Mouse (Mus musculus) lung, postnatal 4 days (tissue): ENCODE results near the gene Emc6.
A peak's percentile ranks its signal among the peaks of the same experiment; 100 is the strongest.

Source experiments
- DNase-seq, 2 experiments: peaks; one replicate each; pipeline ENCODE4 v3.0.0; 2021

Emc6 gene

DNA sequence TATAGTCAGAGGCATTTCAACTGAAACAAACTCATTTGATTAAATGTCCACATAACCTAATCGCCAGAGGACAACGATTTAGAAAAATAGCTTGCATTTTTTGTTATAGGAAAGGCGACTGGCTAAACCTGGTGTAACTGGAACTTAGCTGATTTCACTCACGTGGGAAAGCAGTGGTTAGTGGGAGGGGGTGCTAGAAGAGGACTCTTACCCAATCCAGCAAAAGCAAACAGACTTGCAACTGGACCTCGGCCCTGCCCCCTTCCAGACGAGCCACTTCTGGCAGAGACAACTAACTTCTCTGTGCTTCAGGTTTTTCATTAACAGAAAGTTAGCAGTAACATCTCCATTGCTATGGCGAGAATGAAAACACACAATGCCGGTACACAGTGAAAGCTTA lies 1.2 kb downstream of the Emc6 start:
- peak; percentile 70 to 88 for DNase-seq

DNA sequence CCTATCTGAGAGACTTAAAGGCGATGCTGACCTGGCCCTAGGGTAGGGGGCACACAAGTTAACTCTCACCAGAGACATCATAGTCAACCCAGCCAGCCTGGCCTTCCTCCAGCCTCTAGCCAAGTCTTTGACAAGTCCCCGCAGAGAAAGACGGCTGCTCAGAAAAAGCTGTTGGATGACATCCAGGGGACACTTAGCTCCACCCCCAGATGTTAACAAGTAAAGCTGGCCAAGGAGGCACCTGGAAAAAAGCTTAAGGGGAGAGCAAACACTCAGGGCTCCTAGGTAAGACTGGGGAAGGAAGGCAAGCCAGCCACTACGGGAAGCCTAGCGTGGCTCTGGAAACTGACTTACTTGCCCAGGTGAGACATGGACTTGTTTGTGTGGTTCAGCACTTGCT lies 4.7 kb downstream of the Emc6 start:
- DNase-seq: peak; percentile 78 to 83

DNA sequence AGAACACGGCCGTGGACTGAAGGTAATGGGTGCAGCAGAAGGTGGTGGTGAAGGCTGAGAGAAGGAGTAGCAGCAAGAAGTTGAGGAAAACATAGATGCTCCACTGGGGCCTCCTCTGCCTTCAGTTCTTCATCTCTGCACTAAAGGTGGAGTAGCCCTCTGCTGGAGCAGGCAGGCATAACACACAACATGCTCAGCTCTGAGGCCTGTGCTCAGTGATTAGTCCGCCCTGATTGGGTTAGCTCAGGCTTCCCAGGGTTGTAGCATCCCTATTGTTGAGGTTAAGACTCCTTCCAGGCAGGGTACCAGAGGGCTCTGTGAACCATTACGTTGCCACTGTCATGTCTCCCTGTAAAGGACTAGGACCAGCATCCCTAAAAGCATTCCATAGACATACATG lies 7.6 kb downstream of the Emc6 start:
- DNase-seq: peak; percentile 57 to 73

DNA sequence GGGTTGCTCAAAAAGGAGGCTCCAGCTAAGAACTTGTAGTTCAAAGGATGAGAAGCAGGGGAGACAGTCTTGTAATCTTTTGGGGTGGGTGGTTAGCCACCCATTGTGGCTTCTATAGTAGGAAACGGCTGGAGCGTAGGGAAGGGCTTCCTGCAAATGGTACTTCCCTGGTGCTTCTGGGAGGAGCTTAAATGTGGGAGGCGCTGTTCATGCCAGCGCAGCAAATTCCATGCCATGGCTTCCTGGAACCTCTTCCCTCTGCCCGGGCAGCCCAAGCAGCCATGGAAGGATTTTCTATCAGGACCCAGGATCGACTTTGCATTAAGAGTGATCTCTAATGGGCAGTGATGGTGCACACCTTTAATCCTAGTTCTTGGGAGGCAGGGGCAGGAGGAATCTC lies 8.3 kb downstream of the Emc6 start:
- DNase-seq: no peak

DNA sequence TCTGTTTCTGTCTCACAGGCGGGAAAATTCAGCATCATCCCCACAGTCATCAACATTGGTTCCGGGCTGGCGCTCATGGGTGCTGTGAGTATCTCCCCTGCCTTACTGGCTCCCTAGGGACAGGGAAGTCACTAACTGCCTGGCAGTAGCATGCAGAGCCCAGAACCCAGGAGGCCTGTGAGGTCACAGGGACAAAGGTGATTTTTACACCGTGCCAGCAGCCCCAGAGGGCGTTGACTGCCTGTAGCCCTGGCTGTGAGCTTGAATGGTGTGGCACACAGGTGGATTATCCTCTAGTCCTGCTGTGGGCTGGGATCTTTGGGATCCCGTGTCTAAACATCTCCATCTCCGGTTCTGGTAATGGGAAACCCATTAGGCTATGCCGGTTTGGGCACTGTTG lies 8.8 kb downstream of the Emc6 start:
- no peak for DNase-seq

DNA sequence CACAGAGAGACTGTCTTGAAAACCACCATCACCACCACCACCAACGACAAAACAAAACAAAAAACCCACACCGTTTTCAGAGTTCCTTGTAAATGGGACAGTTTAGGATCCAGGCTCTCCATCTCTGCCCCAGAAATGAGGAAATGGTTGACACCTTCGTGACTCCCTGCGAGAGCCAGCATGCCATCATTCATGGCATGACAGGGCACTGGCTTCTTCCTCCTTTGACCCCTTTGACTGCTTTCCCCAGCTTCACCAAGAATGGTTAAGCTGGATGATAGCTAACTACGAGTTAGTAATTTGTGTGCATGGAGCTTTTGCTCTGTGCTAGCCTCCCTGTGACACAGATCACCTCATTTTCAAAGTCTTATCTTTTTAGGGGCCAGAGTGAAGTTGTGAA lies 14.6 kb downstream of the Emc6 start:
- DNase-seq: no peak

DNA sequence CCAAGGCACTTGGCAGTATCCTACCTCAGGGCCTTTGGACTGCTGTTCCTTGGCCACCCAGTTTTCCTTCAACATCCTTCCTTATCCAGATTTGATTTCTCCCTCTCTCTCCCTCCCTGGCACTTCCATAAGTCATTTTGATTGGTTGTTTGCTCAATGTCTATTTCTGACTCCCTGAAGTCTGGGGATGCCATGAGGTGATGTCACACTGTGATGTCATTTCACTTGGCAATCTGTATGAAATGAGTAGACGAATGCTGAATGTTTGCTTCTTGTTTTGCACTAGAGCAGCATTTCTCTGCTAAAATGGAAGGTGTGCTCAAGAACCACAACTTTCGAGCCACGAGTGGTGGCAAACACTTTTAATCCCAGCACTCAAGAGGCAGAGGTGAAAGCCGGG lies 15.2 kb downstream of the Emc6 start:
- no peak for DNase-seq

DNA sequence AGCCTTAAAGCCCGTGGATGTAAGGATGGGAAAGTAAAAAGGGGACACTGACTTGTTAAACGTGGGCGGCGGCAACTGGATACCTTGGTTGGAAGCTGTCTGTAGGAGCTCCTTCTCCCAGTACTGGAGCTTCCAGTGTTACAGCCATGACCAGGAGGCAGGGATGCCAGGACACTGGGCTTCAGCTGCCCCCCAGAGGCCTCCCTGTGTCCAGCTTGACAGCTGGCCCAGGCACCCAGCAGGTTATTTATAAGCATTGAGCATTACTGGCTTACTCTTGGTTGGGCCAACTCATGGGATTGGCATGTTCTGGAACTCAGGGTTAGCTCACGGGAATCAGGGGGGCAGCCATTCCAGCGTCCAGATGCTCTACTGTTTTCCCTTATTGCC lies 16.0 kb downstream of the Emc6 start:
- DNase-seq: peak; percentile 50 to 66

DNA sequence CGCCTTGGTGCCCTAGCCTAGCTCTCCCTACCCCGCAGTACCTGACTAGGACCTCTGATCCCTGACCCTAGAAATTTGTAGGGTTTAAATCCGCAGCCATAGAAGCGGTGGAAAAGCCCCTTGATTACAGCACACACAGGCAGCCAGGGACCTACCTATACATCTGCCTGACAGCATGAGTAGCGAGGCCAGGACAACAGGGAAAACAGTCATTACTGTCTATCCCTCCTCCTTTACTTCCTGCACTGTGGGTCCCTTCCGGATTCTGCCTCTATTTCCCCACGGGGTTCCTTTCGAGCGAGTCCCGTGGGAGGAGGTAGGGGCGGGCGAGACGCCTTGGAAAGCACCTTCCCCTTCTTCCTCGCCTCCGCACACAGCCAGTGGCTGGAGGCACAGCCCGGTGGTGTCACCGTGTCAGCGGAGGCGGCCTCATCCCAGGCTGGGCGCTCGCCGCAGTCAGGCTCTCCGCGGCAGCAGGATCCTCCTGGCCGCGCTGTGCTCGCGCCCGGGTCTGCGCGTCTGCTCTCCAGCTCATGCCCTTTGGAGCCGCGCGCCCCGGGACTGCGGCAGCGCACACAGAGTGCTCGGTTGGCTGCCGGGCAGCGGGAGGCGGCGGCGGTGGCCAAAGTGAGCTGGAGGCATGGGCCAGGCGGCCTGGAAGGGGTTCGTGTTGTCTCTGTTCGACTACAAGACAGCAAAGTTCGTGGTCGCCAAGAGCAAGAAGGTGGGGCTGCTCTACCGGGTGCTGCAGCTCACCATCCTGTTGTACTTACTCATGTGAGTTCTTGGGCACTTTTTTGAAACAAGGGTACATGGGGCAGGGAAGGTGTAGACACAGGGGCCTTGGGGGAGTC lies 16.7 kb downstream of the Emc6 start, which contains the start of gene P2rx5:
Gene P2rx5 (plus strand): TSS at position 465 of the 854 bp plus-strand sequence.
- peak; percentile 62 to 71 for DNase-seq

DNA sequence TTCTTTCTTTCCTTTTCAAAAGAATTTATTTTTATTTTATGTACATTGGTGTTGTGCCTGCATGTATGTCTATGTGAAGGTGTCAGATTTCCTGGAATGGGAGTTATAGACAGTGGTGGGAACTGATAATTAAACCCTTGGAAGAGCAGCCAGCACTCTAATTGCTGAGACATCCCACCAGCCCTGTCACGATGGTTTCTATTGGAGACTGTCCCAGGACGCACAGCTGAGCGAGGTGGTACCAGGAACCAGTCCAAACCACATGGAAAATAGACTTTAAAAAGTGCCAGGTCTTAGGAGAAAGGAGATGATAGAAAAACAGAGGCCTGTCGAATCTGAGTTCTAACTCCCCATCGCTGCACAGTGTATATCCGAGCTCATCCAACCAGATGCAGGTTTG lies 21.8 kb downstream of the Emc6 start:
- DNase-seq: no peak

DNA sequence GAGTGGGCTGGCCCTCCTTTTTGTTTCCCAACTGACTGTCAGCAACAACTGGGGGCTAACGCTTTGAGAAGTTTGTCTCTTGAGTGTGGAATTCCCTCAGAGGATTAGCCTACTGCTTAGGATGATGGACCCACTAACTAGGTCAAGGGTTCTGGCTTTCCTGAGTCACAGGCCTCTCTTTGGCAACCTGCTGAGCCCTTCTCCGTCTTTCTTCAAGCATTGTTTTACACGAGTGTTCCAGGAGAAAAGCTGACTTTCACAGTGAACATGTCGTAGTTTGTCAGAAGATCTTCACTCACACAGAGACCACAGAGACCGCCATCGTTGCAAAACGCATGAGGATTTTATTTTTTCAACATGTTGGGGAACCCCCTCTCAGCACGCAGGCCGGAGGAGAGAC lies 28.6 kb downstream of the Emc6 start:
- DNase-seq: peak in 1 of 2 experiments; percentile 15

DNA sequence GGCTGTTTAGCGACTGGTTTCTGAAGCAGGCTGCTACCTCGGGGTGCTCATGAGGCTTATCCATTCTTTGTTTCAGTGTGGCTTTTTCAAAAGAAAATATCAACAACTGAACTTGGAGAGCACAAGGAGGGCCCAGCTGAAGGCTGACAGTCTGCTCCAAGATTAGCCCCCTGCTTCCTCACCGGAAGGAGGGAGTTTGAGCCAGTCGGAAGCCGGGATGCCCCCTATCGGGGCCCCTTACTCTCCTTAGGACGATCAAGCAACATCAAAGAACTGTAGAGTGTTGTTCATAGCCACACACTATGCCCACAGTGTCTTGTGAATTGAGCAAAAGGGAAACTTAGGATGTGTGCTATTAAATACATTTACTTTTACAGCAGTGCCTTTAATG lies 29.9 kb downstream of the Emc6 start:
- DNase-seq: no peak

DNA sequence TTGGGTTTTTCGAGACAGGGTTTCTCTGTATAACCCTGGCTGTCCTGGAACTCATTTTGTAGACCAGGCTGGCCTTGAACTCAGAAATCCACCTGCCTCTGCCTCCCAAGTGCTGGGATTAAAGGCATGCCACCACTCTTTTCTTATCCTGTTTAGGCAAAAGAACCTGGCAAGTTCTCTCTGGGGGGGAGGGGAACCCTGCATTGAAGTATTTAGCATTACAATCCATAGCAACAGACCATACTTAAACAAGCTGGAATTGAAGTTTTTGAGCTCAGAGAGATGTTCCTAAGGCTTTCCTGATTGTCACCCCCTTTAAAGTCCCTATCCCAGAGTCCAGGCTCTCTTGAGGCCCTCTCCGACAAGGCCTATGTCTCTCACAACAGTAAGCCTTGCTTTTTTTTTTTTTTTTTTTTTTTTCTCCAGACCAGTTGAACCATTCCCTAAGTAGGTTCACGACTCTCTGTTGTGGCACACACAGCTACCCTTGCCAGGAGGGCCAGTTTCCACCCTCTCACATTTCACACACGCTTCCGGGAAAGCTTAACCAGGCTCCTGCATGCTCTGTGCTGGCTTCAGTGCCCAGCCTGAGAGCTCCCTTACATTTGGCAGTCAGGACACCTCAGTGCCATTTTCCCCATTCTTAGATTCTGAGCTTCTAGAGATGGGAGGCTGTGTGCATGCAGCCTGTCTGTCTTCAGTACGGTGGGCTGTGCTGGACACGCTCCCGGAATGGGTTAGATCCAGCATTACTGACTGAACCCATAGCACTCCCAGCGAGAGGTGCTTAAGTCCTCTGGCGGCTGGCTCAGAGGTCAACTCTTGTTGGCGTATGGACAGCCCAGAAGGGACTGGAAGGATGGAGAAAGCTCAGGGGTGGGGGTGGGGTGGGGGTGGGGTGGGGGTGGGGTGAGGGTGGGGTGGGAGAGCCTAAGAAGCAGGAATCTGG lies 30.5 kb downstream of the Emc6 start:
- no peak for DNase-seq

DNA sequence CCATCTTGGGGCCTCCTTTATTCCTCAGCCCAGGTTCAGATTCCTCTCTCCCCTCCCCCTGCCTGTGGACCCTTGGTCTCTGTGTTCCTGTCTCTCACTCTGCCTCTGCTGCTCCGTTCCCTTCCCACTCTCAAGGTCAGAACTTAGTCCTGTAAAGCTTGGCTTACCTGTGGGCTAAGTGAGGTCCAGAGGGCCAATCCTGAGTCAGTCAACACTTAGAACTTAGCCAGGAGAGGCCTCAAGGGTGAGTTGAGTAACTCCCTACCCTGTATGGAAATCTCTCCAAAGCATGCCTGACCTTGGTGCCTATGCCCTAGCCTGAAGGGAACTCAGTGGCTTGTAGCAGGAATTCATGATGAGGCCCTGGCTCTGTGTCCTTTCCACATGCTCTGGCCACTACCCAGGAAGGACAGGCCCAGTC lies 32.6 kb downstream of the Emc6 start:
- DNase-seq: peak; percentile 36 to 62

DNA sequence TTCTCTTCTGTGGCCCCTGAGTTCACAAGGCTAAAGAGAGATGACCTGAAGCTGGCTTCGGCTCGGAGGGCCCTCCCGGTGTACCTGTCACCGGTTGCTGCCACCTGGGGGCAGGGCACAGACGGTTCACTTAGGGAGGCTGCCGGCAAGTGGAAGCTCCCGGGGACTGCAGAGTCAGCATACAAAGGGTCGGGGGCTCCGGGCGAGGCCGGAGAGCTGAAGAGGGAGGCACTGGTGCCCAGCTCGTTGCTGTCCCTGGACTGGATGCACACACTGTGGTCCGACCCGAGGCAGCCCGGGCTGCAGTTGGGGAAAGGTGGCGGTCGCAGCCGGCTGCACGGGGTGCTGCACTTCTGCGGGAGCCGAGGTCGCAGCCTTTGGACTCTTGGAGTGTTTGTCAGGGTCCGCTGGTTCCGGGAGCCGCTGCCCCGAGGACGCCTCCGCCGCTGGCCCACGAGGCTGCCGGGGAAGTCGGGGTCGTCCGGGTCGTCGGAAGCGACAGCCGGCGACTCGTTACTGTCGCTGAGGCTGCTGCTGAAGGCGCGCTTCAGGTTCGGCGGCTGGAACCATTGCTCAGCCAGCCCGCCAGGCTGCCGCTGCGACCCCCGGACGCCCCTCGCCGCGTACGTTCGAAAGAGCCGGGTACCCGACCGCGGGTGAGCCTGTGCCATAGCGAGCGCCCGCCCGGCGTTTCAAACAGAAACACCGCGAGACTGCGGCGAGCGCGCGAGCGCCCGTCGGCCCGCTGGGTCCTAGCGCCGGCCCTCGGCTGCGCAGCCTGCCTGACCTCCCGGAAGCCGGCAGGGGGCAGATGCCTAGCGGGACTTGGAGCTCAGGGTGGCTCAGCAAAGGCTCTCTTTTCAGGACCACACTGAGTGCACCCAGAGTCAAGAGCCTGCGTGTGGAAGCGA lies 39.0 kb downstream of the Emc6 start, which contains the start of gene Haspin:
Gene Haspin (minus strand): TSS at position 704 of the 911 bp plus-strand sequence.
- peak; percentile 95 to 96 for DNase-seq

DNA sequence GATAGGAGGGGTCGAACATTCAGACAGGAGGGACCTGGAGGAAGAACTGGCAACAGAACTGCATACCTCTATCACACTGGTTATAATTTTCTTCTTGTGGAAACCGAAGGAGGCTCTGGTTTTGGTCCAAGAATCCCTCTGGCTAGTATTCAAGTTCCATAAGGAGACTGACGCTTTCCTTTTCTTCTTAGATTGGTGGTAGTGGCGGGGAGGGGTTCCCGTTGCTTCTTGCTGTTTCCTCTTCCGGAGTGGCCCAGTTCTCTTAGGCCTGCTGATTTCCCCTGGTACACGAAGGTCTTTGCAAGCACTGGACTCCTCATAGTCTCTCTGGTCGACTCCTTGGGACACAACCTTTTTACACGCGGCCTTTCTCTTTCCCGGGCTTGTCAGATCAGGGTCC lies 39.7 kb downstream of the Emc6 start:
- DNase-seq: no peak

DNA sequence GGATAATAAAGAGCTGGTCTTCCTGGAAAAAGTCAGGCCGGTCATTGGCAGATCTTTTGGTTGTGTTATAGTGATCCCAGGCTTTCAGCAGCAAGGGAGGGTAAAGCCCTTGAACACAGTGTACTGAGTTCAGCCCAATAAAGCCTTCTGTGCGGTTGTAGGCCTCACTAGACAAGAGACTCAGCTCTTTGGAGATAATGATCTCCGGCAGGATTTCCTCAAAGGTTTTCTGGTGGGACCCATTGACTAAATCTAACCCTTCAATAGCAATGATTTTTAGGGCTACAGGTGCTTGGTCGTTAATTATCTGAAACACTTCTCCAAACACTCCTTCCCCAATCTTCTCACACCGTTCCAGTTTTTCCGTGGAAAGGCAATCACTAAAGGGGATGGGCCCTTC lies 40.2 kb downstream of the Emc6 start:
- DNase-seq: no peak

DNA sequence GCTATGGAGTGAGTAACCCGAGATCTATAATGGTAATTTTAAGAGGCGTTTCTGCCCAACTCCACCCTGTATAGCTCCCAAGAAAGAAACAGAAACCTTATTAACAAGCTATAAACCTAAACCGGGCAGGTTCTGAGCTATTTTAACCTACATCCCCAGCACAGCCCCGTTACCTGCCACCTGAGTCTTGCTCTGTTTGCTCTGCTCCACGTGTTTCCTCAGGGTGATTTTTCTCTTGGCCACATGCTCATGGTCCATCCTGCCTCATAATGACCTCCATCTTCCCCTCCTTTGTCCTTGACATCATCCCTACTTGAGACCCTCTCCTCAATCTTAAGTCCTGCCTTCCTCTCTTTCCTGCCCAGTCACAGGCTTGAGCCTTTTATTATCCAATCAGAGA lies 42.6 kb downstream of the Emc6 start:
- DNase-seq: no peak

DNA sequence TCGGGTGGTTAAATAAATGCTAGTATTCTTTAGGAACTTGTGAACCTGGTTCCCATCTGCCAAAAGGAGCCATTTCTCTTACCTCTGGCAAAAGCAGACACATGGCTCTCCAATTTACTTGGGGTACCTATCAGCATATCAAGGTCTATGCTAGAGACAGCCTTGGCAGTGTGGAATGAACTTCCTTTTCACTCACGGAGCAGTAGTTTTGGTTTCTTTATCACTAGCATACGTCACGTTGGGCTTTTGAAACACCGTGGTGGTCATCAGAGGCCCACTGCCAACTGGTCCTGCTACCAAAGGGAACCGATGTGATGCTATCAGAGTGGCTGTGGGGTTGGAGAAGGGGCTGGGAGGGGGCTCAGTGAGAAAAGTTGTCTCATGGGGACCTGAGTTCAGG lies 43.8 kb downstream of the Emc6 start:
- no peak for DNase-seq

DNA sequence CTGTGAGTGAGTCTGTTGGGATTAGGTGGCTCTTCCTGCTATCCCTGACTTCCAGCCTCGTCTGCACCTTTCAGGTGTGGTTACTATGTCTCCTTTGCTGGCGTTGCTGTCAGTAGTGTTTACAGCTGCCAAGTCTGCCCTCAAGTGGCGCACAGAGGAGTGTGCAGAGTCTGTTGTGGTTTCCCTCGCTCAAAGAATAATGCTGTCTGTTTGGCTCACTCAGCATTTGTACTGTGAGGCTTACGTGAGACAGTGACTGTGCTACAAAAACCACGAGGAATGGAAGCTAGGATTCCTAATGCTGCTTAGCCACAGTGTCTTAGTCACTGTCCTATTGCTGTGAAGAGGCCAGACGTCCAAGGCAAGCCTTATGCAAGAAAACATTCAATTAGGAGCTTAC lies 45.8 kb downstream of the Emc6 start:
- peak in 1 of 2 experiments; percentile 25 for DNase-seq

DNA sequence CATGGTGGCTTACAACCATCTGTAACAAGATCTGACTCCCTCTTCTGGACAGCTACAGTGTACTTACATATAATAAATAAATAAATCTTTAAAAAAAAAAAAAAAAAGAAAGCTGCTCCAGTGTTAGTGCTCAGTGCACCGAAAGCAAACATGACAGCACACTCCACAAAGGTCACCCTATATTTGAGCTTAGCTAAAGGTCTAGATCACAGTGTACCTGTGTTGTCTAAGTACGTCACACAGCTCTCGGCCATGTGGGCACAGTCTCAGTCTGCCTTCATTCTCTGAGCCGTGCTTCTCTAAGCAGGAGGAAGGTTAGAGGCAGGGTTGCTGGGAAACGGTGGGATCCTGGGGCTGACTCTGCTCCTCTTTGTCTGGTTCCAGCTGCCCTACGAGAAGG lies 50.3 kb downstream of the Emc6 start:
- no peak for DNase-seq
